Mouse (Mus musculus): ENCODE data around the gene 9330182O14Rik. TPM values are rescaled to one million over a fixed set of nuclear protein-coding genes. Genes with fewer than 3 reads are reported as not detected.
A peak's percentile ranks its signal among the peaks of the same experiment; 100 is the strongest.

Gene 9330182O14Rik
- not detected in 2 replicates for polyA plus RNA-seq (2015; fragmentation: Nextera tagmentation; extraction: Ambion mirVana)

- WGBS, result 52% methylated on average over 10 of the region's 10 CpGs
- 0 out of 2 replicates have a peak, but pooled peaks cover 4% of the 10 kb centered on the region for H3K27me3 ChIP-seq
Observed at GRCm38 (mm10) chr15:40134152-40134792, at the start of gene 9330182O14Rik. Gene 9330182O14Rik (plus strand): TSS chr15:40134365.

GRCm38 (mm10) chr15:40103304-40103703, 30.9 kb upstream of the 9330182O14Rik start:
- no peak for ATAC-seq (ENCODE audit: low FRiP score, low read depth)
- no peak overlapping the region for H3K27ac ChIP-seq

More at GRCm38 (mm10) chr15:40134152-40134792, at the start of gene 9330182O14Rik:
- Histone ChIP-seq H3K4me1 (no peaks in the 10 kb centered on the region), H3K9me3 (no peaks in the 10 kb centered on the region), H3K36me3 (no peaks in the 10 kb centered on the region), H3K4me3 (no peak within 1 kb of the TSS), H3K27ac (no peak within 1 kb of the TSS), H3K4me2 (replicated peaks) (no peak within 1 kb of the TSS), H3K9ac (no peak within 1 kb of the TSS)
- no peak for ATAC-seq (ENCODE audit: low FRiP score, low read depth)

GRCm38 (mm10) chr15:40105712-40106111, 28.5 kb upstream of the 9330182O14Rik start:
- Histone ChIP-seq H3K9ac (no peak overlapping the region), H3K27ac (no peak overlapping the region), H3K27me3 (no peaks in the 10 kb centered on the region), H3K4me2 (replicated peaks) (no peak overlapping the region), H3K9me3 (no peaks in the 10 kb centered on the region), H3K4me3 (no peak overlapping the region), H3K4me1 (no peaks in the 10 kb centered on the region), H3K36me3 (no peaks in the 10 kb centered on the region)
- WGBS, result 86% methylated on average over 4 of the region's 4 CpGs
- ATAC-seq (ENCODE audit: low FRiP score, low read depth), result no peak

More at GRCm38 (mm10) chr15:40103304-40103703, 30.9 kb upstream of the 9330182O14Rik start:
- Histone ChIP-seq H3K4me3 (no peak overlapping the region), H3K36me3 (no peaks in the 10 kb centered on the region), H3K9me3 (no peaks in the 10 kb centered on the region), H3K27me3 (no peaks in the 10 kb centered on the region), H3K4me1 (no peaks in the 10 kb centered on the region), H3K9ac (no peak overlapping the region), H3K4me2 (replicated peaks) (no peak overlapping the region)
- WGBS, result 90% methylated on average over 2 of the region's 2 CpGs

GRCm38 (mm10) chr15:40113888-40114576, 20.1 kb upstream of the 9330182O14Rik start:
- Histone ChIP-seq H3K4me3 (peak overlapping the region; percentile 17), H3K27ac (peak overlapping the region; percentile 65), H3K9me3 (no peaks in the 10 kb centered on the region), H3K27me3 (no peaks in the 10 kb centered on the region), H3K9ac (no peak overlapping the region), H3K4me2 (replicated peaks) (peak overlapping the region; percentile 55), H3K4me1 (peaks cover 11% of the 10 kb centered on the region), H3K36me3 (no peaks in the 10 kb centered on the region)
- WGBS, result 43% methylated on average over 17 of the region's 18 CpGs
- no peak for ATAC-seq (ENCODE audit: low FRiP score, low read depth)

GRCm38 (mm10) chr15:40114600-40115271, 19.4 kb upstream of the 9330182O14Rik start:
- Histone ChIP-seq H3K36me3 (no peaks in the 10 kb centered on the region), H3K4me2 (replicated peaks) (peak overlapping the region; percentile 55), H3K4me3 (peak overlapping the region; percentile 17), H3K9me3 (no peaks in the 10 kb centered on the region), H3K27ac (peak overlapping the region; percentile 65), H3K9ac (peak overlapping the region; percentile 39; the same call in 1 of the 2 replicates), H3K27me3 (no peaks in the 10 kb centered on the region), H3K4me1 (peaks cover 11% of the 10 kb centered on the region)
- ATAC-seq (ENCODE audit: low FRiP score, low read depth), result peak; percentile 81
- 29% methylated on average over 22 of the region's 22 CpGs for WGBS

- H3K9me3 ChIP-seq, result no peaks in the 10 kb centered on the region
- H3K4me1 ChIP-seq, result peaks cover 11% of the 10 kb centered on the region
- no peak overlapping the region for H3K27ac ChIP-seq
- H3K36me3 ChIP-seq, result no peaks in the 10 kb centered on the region
- no peaks in the 10 kb centered on the region for H3K27me3 ChIP-seq
- no peak overlapping the region for H3K9ac ChIP-seq
- H3K4me3 ChIP-seq, result no peak overlapping the region
- no peak overlapping the region for H3K4me2 ChIP-seq (replicated peaks)
- ATAC-seq (ENCODE audit: low FRiP score, low read depth), result no peak
- WGBS, result 90% methylated on average over 3 of the region's 3 CpGs
Observed at GRCm38 (mm10) chr15:40116396-40116795, 17.8 kb upstream of the 9330182O14Rik start.

GRCm38 (mm10) chr15:40124211-40124953, 9.8 kb upstream of the 9330182O14Rik start:
- Histone ChIP-seq H3K4me3 (no peak overlapping the region), H3K4me2 (replicated peaks) (no peak overlapping the region), H3K36me3 (no peaks in the 10 kb centered on the region), H3K4me1 (no peaks in the 10 kb centered on the region), H3K27ac (no peak overlapping the region), H3K9ac (no peak overlapping the region), H3K9me3 (no peaks in the 10 kb centered on the region), H3K27me3 (no peaks in the 10 kb centered on the region)
- no peak for ATAC-seq (ENCODE audit: low FRiP score, low read depth)
- WGBS, result 81% methylated on average over 9 of the region's 9 CpGs

GRCm38 (mm10) chr15:40129496-40129895, 4.7 kb upstream of the 9330182O14Rik start:
- H3K4me3 ChIP-seq, result no peak overlapping the region
- no peaks in the 10 kb centered on the region for H3K9me3 ChIP-seq
- H3K4me2 ChIP-seq (replicated peaks), result no peak overlapping the region
- H3K9ac ChIP-seq, result no peak overlapping the region
- no peaks in the 10 kb centered on the region for H3K4me1 ChIP-seq
- no peaks in the 10 kb centered on the region for H3K36me3 ChIP-seq
- 0 out of 2 replicates have a peak, but pooled peaks cover 4% of the 10 kb centered on the region for H3K27me3 ChIP-seq
- no peak for ATAC-seq (ENCODE audit: low FRiP score, low read depth)
- H3K27ac ChIP-seq, result no peak overlapping the region
- WGBS, result 60% methylated on average over 5 of the region's 5 CpGs

GRCm38 (mm10) chr15:40130880-40131478, 3.2 kb upstream of the 9330182O14Rik start:
- Histone ChIP-seq H3K9me3 (no peaks in the 10 kb centered on the region), H3K9ac (no peak overlapping the region), H3K4me1 (no peaks in the 10 kb centered on the region), H3K27ac (no peak overlapping the region), H3K27me3 (0 out of 2 replicates have a peak, but pooled peaks cover 4% of the 10 kb centered on the region), H3K4me2 (replicated peaks) (no peak overlapping the region), H3K4me3 (no peak overlapping the region), H3K36me3 (no peaks in the 10 kb centered on the region)
- ATAC-seq (ENCODE audit: low FRiP score, low read depth), result no peak
- WGBS, result 22% methylated on average over 15 of the region's 15 CpGs

- Histone ChIP-seq H3K4me3 (no peak overlapping the region), H3K4me1 (no peaks in the 10 kb centered on the region), H3K27ac (no peak overlapping the region), H3K27me3 (0 out of 2 replicates have a peak, but pooled peaks cover 4% of the 10 kb centered on the region), H3K36me3 (no peaks in the 10 kb centered on the region), H3K9me3 (no peaks in the 10 kb centered on the region), H3K4me2 (replicated peaks) (no peak overlapping the region), H3K9ac (no peak overlapping the region)
- 80% methylated on average over 4 of the region's 4 CpGs for whole genome bisulfite sequencing
- ATAC-seq (ENCODE audit: low FRiP score, low read depth), result no peak
Observed at GRCm38 (mm10) chr15:40132408-40132807, 1.8 kb upstream of the 9330182O14Rik start.

GRCm38 (mm10) chr15:40144221-40144620, 10.1 kb downstream of the 9330182O14Rik start:
- Histone ChIP-seq H3K4me1 (peaks cover 6% of the 10 kb centered on the region; the same call in 1 of the 2 replicates), H3K4me2 (replicated peaks) (no peak overlapping the region), H3K9me3 (no peaks in the 10 kb centered on the region), H3K27ac (no peak overlapping the region), H3K27me3 (no peaks in the 10 kb centered on the region), H3K36me3 (no peaks in the 10 kb centered on the region), H3K4me3 (no peak overlapping the region), H3K9ac (no peak overlapping the region)
- WGBS, result 59% methylated on average over 7 of the region's 7 CpGs
- no peak for ATAC-seq (ENCODE audit: low FRiP score, low read depth)

Measured in limb, embryonic 13.5 days (tissue).